Mouse (Mus musculus) common myeloid progenitor, adult 5-6 weeks (primary cell): ENCODE data around the gene Serpinb2. TPM values are rescaled to one million over a fixed set of nuclear protein-coding genes. Genes with fewer than 3 reads are reported as not detected.

Experiments
- ATAC-seq: replicated peaks from 2 replicates; pipeline ENCODE4 v1.8.0; 2016; ENCODE audit warnings: low read depth, mild to moderate bottlenecking, moderate TSS enrichment, inconsistent platforms; ENCODE audit not compliant: poor library complexity, severe bottlenecking
- total RNA-seq: library from RNA; stranded (forward); fragments of 200-1000, 187-1606 nt; gene quantifications from 2 replicates; pipeline ENCODE4 v1.2.3, GENCODE M21; 2017

Gene Serpinb2
- total RNA-seq, 1 experiment from 2014 or later, result not detected

- no peak for ATAC-seq
These were observed 66.3 kb downstream of the Serpinb2 start for GRCm38 (mm10) chr1:107577514-107577913.

- no peak for ATAC-seq
These were observed 70.0 kb downstream of the Serpinb2 start for GRCm38 (mm10) chr1:107581220-107581619.

GRCm38 (mm10) chr1:107582900-107583299, 71.7 kb downstream of the Serpinb2 start:
- peak; percentile 74 for ATAC-seq

- ATAC-seq, result peak; percentile 90
These were observed 72.7 kb downstream of the Serpinb2 start for GRCm38 (mm10) chr1:107583958-107584376.

- no peak for ATAC-seq
These were observed 73.7 kb downstream of the Serpinb2 start for GRCm38 (mm10) chr1:107584932-107585331.

Other genes with a start within 250 kb of the Serpinb2 start
- gene Serpinb3b, start 233.1 kb upstream of the Serpinb2 start, total RNA-seq, result not detected in 2 replicates
- gene Serpinb3c, start 233.1 kb upstream of the Serpinb2 start, total RNA-seq, result not detected in 2 replicates
- gene Serpinb11, start 150.2 kb upstream of the Serpinb2 start, total RNA-seq, result not detected in 2 replicates
- not detected in 2 replicates for gene Serpinb7, start 111.8 kb upstream of the Serpinb2 start, total RNA-seq
- gene Serpinb8, start 78.6 kb downstream of the Serpinb2 start, total RNA-seq, result 0.19 and 0.55 TPM in 2 replicates